Mouse (Mus musculus) common myeloid progenitor, adult 5-6 weeks (primary cell): ENCODE data around the gene Mfsd11. TPM values are rescaled to one million over a fixed set of nuclear protein-coding genes. Genes with fewer than 3 reads are reported as not detected.

Experiments
- ATAC-seq: replicated peaks from 2 replicates; pipeline ENCODE4 v1.8.0; 2016; ENCODE audit warnings: low read depth, mild to moderate bottlenecking, moderate TSS enrichment, inconsistent platforms; ENCODE audit not compliant: poor library complexity, severe bottlenecking
- total RNA-seq: library from RNA; stranded (forward); fragments of 200-1000, 187-1606 nt; gene quantifications from 2 replicates; pipeline ENCODE4 v1.2.3, GENCODE M21; 2017

The Mfsd11 gene
- total RNA-seq = 4.5 and 5.4 TPM in 2 replicates

DNA sequence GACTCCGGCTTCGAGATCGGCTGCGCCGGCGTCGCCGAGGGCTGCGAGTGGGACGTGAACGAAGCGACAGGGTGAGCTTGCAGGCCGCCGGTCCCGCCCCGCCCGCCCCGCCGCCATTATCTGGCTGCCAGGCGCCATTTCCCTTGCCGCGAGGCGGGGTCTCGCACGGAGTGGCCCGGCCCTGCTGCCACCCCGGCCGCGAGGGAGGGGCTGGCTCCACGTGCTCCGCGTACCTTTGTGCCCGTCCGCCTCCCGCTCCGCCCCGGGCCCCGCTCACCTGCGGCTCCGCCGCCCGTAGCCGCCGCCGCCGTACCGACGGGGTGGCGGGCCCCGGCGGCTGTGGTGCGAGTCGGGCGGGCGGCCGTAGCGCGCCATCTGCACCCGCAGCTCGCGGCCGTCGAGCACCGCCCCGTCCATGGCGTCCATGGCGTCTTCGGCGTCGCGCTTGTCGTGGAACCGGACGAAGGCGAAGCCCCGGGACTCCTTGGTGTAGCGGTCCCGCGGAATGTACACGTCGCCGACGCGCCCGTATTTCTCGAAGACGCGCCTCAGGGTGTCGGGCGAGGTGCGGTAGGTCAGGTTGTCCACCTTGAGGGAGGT is at the start of gene Mfsd11:
Gene Mfsd11, plus strand, starts transcription at position 150 of the 600 bp plus-strand sequence.
- no peak for ATAC-seq

DNA sequence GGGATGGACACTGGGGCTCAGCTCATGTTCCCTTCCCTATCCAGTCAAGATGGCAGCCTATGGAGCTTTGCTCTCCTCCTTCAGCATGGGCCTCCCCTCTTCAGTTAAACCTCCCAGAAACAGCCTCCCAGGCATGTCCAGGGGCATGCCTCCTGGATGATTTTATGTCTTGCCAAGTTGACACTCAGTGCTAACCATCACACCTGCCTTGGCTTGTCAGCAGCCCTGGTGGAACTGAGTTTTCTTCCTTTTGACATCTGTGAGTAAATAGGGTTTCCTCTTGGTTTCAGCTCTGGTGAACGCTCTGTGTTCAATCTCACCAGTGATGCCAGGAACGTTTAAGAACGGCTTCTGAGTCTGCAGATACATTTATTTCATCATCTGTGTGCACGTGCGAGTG is 49.5 kb upstream of the Mfsd11 start:
- ATAC-seq = no peak

DNA sequence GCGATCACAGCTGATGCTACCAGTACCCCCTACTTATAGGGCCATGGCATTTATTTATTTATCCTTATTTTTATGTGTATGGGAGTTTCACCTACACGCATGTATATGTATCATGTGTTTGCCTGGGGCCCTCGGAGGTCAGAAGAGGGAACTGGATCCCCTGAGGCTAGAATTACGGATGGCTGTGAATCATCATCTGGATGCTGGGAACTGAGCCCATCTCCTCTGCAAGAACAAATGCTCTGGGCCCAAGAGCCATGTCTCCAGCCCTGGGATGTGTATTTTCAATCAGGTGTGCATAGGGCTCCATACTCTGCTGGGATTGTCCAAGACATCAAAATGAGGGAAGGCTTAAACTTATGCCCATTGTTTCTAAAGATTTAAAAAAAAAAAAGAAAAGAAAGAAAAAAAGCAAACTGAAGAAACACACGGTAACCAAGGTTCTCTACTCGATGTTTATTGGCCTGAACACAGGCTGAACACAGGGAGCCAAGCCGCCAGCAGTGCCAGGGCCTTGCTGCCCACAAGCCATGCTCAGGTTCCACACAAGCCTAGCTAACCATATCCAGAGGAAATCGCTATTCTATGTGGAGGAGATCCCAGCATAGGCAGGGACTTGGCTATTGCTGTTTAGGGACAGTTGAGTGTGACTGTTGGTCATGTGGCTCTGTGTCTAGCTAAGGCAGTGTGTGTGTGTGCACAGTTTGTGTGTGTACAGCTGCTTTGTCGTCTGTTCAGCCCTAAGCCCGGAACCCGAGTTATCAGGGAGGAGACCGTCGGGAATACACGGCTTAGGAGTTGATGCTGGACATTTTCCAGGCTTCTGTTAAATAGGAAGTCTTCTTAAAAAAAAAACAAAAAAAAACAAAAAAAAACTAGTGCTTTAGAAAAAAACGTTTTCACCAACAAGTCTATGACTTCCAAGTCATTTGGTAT is 45.8 kb upstream of the Mfsd11 start:
- no peak for ATAC-seq

DNA sequence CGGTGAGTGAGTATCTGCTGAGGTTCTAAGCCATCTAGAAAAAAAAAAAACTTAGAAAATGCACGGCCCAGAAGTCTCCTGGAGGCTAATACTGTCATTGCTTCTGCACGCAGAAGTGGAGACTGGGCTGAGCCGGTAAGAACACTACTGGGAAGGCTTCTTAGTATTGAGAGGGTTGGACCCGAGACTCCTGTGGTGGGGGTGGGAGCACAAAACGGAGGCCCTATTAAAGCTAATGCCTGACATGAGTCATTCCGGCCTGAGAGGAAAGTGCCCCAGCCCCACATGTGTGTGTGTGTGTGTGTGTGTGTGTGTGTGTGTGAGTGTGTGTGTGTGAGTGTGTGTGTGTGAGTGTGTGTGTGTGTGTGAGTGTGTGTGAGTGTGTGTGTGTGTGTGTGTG is 45.1 kb upstream of the Mfsd11 start:
- ATAC-seq = no peak

DNA sequence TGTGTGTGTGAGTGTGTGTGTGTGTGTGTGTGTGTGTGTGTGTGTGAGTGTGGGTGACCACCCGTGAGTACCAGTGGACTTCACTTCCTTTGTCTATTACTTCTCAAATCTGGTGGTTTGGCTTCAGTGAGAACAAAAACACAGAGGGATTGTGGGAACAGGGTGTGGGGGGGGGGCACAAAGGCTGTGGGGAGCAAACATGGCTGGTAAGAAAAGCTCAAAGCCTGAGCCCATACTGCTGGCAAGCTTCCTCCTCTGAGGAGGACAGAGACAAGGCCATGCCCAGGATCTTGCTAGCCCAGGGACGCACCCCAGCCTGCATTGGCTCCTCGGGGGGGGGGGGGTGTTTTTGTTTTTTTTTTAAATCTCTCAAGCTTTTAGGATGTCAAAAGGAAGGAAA is 44.7 kb upstream of the Mfsd11 start:
- no peak for ATAC-seq

DNA sequence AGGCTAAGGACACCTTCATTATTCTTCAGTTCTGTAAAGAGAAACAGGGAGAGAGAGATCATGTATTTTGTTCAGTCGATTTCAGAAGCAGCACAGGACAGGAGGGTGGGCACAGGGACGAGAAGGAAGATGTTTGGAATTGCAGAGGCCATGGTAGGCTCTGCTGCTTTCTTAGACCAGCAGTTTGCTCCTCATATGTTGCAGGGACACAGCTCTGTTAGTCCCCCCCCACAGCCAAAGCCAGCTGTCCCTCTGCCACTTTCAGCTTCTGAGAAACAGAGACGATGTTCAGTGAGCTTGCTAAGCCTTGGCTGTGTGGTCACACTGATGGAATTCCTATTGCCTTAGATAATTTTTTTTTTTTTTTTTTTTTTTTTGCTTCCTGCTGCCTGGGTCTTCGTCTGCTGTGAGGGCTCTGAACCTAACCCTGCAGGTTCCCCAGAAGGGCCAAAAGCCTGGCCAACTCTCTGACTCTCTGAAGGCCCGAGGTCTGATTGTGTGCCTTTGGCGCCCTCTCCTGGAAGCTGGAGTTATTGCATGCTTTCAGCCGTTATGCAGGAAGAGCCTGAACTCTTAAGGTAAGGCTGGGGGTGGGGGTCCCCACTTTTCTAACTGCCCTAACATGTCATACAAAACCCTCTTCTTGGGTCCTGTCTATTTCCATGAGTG is 44.2 kb upstream of the Mfsd11 start:
- peak; percentile 77 for ATAC-seq

DNA sequence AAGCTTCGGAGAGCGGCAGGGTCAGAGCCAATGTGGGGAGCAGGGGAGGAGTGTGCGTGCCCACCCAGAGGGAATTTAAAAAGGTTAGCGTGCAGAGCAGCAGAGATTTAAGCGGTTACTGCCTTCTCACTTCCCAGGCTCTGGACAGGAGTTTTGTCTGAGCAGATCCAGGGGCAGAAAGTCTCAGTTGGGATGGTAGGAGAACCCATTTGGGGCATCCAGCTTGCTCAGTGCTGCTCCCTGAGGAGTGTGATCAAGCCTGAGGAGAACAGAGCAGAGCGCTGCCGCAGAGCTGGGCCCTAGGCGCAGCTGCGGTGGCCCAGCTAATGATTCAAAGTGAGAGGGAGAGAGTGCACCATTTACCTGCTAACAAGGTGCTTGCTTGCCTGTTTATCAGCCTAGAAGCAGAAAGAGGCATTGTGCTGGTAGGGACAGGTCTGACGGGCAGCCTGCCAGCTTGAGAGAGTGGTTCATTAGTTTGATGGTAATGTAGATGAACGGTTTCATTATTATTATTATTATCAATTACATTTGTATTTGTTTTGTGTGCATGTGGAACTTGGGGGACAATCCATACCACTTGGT is 43.3 kb upstream of the Mfsd11 start:
- ATAC-seq = no peak

DNA sequence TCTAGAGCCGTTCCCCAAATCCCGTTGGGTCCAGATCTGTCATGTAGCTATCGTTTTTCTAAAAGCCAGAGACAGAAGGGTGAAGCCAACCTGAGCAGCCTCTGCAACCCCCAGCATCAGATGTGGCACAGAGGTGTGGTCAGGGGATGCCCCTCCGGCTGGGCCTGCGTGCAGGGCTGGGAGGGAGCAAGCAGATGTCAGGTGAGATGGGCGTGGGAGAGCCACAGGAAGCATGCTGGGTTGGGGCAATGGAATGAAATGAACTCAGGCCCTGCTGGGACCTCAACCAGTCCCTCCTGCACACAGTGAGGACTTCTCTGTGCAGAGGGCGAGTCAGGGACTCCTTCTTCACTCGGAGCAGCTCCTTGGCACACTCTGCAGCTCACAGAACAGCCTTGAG is 42.7 kb upstream of the Mfsd11 start:
- no peak for ATAC-seq

DNA sequence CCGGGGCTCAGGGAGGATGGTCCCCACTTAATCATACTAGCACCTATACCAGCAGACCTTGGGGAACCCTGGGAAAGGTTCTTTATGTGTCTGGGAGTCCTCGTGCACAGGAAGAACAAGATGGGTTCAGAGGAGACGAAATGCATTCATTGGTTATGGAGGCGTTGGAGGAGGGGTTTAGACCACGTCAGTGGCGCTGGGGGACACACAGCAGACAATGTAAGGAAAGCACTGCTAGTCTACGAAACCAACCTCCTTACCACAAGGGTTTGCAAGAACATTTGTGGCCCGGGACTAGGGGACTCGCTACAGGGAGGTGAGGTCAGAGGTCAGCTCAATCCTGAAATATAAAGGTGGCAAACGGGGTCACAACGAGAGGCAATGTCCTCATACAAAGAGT is 41.7 kb upstream of the Mfsd11 start:
- ATAC-seq = no peak

DNA sequence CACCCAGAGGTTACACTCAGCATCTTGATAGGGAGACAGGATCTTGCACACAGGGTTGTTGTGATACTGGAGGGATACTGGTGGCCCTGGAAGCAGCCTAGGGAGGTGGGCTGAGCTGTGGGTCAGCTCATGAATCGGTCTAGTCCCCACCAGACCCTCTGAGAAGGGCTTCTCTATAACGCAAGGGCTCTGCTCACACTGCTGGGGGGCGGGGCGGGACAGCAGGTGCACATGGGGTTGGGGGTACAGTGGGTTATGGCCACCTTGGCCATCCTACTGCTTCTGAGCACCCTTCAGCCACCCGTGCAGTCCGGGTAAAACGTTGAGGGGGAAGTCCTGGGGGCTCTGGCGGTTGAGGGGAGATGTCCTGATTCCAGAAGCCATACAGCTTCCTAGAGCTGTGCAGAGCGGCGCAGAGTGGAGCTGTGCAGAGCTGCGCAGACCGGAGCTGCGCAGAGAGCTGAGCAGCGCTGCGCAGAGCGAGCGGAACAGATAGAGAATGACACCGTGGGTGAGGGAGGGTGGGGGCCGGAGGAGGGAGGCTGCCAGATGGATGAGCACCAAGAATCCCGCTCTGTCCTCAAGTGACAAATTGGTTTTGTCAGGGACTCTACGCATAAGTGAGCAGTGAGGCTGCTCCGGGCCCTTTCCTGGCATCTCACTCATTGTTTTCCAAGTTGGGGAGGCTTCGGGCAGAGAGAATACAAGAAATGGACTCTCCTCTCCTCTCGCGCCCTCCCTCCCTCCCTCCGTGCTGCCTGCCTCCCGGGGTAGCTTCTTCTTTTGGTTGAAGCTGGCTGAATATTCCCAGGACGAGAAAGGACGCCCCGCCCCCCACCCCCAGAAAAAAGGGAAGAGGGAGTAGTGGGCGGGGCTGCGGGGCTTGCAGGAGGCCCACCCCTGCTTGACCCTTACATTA is 41.0 kb upstream of the Mfsd11 start:
- peak; percentile 72 for ATAC-seq

DNA sequence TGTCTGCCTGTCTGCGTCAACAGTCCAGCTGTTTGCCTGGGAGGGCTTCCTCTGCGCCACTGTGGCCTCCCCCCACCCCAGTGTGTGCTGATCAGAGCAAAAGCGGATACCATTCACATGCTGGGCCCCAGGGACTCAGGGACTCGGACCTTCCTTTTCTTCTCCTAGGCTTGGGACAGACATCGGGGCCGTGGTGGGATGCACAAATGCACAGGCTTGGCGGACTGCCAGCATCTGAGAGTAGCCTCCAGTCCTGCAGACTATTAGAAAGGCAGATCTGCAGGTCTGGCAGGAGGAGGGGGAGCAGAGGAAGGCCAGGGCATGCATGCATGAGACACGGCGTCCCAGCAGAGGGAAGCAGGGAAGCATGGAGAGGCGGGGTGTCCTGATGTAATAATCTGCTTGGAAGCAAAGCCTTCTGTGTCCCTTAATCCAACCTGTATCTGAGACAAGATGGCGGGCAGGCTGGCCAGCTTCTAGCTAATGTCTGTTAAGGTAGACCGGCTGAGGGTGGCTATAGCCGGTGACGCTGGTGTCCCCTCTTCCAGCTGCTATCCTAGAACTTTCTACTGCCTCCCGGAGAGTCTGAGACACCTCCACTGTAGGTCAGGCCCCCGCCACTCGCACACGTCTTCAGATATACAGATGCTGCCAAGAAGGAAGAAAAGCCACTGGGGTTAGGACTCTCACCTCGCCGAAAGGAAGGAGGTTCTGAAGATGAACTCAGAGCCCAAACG is 39.3 kb upstream of the Mfsd11 start:
- no peak for ATAC-seq

DNA sequence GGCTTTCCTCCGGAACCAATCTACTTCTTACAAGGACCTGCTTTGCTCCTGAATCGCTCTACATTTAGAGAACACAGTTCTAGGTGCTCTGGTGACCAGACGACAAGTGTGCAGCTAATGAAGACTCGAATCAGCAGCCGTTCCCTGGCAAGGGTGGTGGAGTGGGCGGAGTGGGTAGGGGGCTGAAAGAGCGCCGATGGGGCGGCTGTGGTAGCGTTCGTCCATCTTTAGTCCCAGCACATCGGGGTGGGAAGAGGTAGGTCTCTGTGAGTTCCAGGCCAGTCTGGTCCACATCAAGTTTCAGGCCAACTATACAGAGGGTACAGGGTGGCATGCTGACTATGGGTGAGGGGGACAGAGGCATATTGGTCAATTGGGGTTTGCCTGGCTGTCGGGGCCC is 38.6 kb upstream of the Mfsd11 start:
- ATAC-seq = no peak

DNA sequence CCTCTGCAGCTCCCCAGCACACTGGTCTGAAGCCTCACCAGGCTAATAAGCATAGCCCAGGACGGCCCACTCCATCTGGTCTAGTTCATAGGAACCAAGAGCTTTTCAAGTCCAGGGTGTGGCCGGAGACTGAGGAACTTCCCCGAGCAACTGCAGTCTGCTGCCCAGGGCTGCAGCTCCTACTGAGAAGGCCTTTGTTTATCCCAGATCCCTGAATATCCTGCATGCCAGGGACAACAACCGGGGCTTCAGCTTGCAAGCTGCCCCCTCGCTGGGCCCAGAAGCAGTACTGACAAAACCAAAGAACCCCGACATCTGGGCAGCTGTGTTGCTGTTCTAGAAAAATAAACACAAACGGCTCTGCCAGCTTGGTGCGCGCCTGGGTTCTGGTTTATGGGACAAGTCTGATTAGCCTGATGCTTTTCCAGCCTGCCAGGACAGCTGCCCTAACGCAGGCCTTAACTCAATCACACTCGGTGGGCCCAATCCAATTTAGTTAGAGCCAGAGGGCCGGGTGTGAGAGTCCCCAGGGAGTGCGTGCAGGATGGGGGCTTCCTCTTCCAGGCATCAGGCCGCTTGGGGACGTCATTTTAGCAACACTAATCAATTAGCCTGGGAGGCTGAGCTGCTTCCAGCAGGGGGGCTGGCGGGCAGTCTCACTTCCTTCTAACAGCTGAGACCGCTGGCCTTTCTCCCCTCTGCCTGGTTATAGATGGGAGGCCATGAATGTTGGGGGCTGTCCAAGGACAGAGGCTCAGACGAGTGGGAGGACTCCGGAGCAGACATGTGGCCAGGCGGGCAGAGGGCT is 38.0 kb upstream of the Mfsd11 start:
- peak; percentile 19; the same call in 1 of the 2 replicates for ATAC-seq

DNA sequence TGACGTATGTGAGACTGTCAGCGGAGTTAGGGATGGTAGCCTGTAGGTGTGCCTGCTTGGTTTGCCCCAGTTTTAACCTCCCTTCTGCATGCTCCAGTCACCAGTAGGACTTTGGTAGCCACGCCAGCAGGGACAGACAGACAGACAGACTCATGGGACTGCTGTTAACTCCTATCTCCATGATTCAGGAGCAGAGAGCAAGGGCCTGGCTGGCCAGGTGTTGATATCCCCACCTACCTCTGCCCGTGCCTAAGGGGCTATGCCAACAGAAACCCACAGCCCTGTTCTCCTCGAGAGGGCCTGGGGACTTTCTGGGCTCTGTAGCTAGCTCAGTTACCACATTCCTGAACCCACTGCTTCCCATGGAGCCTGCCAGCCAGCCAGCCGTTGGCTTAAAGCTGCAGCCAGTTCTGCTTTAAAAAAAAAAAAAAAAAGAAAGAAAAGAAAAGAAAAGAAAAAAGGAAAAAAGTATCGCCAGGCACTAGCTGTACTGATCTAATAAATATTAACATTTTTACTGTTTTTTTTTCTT is 37.3 kb upstream of the Mfsd11 start:
- no peak for ATAC-seq

DNA sequence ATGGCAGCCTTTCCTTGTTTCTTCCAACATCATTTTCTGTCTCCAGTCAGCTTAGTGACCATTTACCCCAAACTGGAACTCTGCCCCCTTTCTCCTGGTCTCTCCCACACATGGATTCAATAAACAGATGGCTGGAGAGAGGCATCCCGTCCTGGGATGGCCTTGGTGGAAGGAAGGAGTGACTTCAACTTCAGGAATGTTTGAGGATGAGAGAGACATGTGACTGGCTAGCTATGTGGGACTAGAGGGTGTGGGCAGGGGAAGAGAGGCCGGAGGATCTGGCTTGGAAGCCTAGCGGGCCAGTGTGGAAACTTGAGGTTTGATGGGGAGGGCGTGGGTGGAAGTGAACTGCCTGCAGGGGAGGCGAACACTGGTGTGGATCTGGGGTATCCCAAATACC is 35.5 kb upstream of the Mfsd11 start:
- ATAC-seq = no peak

DNA sequence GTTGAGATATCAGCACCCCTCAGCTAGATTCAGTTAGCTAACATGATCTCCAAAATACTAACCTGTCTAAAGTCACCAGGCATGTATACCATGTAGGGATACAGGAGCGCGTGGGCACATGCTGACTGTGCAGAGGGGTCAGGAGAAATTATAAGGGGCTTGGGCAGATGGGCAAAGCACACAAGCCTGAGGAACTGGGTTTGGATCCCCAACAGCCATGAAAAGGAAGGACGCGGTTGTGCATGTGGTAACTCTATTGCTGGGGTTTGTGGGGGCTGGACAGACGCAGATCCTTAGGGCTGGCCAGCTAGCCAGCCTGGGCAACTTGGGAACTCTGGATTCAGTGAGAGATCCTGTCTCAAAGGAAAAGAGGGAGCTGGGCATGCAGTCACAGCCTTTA is 34.7 kb upstream of the Mfsd11 start:
- no peak for ATAC-seq

DNA sequence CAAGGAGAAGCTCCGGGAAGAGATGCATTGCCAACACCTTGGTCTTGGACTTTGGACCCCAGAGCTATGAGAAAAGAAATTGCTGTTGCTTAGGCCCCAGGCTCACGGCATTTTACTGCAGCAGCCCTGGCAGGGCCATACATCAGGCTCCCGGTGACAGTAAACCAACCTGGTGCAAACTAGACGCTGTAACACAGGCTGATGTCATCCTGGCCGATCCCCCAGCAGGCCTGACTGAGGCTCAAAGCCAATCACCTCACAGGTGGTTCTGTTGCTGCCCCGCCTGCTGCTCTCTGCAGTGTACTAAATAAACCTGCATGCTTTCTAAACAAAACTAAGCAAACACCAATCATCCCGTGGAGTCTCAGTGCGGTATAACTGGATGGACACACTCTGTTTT is 33.5 kb upstream of the Mfsd11 start:
- ATAC-seq = no peak
